Mouse (Mus musculus) bone marrow, adult 2 months (tissue): ENCODE results near the gene Aoc2.

Experiments
- CTCF ChIP-seq: fragments of 200-500 bp; IDR thresholded peaks from 2 replicates; pipeline ENCODE4 v1.5.1; 2011; ENCODE audit warnings: low read length, control low read depth; ENCODE audit not compliant: control insufficient read depth, insufficient read depth
- POLR2A ChIP-seq: fragments of 200-500 bp; IDR thresholded peaks from 2 replicates; pipeline ENCODE4 v1.6.1; 2011; ENCODE audit warnings: low read depth, mild to moderate bottlenecking, control low read depth, low read length, borderline replicate concordance; ENCODE audit not compliant: control insufficient read depth

GRCm38 (mm10) chr11:101277381-101278222 is 47.3 kb upstream of the Aoc2 start:
- no peak for TF ChIP-seq POLR2A
- no peak for TF ChIP-seq CTCF
